Mouse (Mus musculus): ENCODE results near the gene Gla. TPM values are rescaled to one million over a fixed set of nuclear protein-coding genes. Genes with fewer than 3 reads are reported as not detected.

The Gla gene
- 1 to 10 TPM; 3.1 to 5.2 (median 3.5) TPM for polyA plus RNA-seq (2017; shearing (Covaris generic))

DNA sequence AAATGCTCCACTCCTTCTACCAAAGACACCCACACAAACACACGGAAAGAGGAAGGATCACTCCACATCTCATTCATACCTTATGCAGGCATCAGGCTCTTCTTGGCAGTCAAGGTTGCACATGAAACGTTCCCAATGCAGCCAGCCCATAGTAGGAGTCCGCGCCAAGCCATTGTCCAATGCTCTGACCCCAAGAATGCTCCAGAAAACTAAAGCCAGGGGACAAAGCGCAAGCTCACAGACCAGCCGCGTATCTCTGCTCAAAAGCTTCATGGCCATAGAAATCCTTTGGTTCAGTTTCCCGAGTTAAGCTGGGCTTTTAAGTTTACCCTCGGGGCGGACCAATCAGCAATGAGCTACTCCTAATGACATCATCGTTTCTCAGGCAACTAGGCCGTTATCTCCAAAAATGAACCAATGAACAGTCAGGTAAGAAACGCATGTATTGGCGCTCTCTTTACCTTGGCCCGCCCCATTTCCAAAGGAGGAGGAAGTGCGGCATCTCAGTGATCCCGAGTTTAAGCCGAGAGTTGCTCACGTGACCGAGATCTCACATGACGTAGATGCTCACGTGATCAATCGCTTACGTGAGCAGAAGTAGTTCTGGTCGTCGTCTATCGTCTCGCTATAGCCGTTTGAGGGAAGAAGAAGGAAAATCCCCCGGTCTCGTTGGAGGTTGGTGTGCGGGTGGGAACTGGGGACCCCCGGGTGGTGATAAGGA is at the start of gene Gla, which contains the start of gene Hnrnph2:
TSS of gene Gla (minus strand) at position 467 of the 721 bp plus-strand sequence.
TSS of gene Hnrnph2 (plus strand) at position 521 of the 721 bp plus-strand sequence.
- peak; percentile 92 for ATAC-seq

DNA sequence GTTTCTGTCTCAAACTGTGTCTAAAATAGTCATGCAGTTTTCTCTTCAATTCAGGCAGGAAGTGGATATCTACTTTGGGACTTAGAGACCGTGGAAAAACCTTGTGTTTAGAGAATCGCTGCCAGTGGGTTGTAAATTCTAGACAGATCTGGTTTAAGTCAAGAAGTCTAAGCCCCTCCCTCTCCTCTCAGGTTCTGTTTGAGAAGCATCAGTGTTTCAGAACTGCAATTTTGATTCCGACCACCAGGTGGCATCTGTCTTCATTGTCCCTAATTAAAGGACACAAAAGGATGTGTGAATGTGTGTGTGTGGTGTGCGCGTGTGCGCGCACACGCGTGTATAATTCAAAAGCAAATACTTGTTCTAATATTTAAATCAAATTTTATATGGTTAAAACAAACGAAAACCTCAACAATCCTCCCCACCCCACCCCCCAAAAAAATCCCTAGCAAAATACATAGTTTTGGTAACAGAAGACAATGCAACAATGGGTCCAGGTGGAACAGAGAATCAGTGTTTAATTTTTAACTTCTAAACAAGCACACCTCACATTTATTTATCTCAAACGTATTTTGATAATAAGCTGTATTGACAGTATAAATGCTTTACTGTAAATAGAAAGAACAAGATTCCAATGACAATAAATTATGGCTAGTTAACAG is 47.2 kb upstream of the Gla start:
- ATAC-seq: peak; percentile 86

DNA sequence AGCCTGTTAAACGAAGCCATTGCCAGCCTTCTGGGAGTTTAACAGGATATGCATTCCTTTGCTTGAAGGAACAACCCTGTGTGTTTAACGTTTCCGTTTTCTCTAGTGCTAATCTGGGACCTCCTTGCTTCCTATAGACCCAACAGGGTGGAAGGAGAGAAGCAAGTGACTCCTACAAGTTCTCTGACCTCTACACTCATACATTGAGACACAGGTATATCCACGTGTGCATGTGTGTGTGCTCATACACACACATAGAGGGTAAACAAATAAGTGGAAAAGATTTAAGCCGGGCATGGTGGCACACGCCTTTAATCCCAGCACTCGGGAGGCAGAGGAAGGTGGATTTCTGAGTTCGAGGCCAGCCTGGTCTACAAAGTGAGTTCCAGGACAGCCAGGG is 46.5 kb upstream of the Gla start:
- ATAC-seq: no peak

GRCm38 (mm10) chrX:134646338-134646737 is 45.4 kb upstream of the Gla start:
- no peak for ATAC-seq

DNA sequence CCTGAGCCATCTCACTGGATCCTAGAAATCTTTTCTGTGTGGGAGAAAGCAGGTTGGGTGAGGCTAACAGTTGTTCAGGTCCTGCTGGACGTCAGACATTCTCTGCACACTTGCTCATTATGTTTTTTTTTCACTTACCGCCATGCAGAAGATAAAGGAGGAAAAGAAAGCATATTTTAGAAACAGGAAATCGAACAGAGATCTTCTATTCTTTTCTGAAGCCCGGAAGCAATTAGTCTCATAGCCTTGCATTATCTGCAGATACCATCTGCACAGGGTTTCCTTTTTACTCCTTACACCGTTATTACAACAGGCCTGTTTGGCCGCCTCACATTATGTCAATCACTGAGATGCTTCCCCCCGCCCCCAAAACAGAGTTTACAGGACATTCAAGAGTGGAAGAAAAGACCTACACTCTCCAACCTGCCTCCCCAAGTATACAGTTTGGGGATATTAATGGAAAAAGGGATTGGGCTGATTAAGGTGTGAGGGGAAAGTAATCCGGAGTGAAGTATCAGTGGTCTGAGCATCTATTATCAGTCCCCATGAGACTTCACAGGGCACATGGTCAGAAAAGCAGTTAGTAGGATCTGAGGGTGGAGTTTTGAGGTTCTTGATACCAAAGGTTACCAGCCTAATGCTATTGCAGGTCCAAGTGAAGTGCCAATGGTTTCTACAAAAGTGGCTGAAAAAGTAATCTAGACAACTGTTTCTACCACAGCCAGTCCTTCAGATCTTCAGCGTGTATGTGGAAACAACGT is 40.3 kb upstream of the Gla start:
- peak; percentile 93 for ATAC-seq

DNA sequence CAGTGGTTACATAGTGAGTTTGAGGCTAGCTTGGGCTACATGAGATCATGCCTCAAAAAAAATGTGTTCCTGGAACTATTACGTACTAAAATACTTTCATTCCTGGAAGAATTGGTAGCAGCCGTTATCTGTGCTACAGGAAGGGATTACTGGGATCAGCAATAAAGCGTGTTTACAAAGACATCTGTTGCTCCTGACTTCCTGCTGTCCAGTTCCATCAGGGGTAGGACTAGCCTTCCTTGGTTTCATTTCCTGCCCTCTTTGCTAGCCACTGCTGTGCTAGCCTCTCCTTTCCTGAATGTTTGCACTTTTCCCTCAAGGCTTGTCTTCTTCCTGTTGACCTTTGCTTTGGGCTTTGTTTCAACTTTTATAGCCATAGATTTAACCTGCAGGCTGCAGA is 34.9 kb upstream of the Gla start:
- ATAC-seq: no peak

DNA sequence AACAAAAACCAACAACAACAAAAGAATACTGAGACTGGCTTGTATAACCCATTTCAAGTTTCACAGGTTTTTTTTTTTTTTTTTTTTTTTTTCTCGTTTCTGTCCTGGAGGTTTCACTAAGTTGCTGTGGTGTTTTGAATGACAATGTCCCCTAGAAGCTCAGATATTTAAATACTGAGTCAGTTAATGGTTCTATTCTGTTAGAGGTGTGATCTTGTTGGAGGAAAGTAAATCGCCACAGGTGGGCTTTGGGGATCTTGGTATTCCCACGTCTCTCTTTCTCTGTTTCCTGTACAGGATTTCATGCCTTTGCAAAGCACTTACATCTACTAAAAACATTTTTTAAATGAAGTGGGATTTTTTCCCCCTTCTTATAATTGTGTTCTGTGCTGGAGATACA is 34.2 kb upstream of the Gla start:
- ATAC-seq: no peak

GRCm38 (mm10) chrX:134632710-134633109 is 31.8 kb upstream of the Gla start:
- no peak for ATAC-seq

DNA sequence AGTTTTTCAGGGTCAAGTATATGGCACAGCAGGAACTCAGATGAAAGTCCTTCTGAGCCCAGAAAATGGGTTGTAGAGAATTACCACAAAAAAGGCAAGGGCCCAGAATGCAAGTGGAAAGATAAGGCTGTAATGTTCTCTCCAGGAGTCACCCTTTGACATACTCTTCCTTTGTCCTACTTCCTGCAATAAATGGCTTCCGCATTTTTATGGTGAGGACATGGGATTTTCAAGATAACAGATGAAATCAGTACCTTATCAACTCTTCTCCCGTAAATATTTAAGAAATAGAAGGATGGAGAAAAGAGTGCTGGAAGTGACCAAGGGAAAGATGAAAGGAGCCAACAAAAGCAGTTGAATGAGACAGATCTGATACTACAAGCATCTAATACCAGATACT is 27.3 kb upstream of the Gla start:
- ATAC-seq: no peak

DNA sequence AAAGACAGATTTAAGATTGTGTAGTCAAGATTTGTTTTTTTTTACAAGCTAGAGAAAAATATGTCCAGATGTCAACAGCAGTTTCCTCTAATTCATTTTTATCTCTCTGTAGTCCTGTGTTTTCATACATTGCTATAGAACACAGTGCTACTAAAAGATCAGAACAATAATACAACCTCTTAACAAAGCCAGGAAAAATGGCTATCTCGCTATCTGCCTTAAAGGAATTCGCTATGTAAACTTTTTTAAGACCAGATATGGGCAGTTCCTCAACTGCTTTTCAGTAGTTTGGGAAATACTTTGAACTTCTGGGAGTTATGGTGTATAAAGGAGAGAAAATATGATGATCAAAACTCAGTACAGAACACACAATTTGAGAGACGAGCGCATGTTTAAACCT is 22.4 kb upstream of the Gla start:
- no peak for ATAC-seq

GRCm38 (mm10) chrX:134621685-134622084 is 20.8 kb upstream of the Gla start:
- no peak for ATAC-seq

GRCm38 (mm10) chrX:134620254-134620865 is 19.4 kb upstream of the Gla start:
- ATAC-seq: no peak

GRCm38 (mm10) chrX:134619695-134620094 is 18.8 kb upstream of the Gla start:
- ATAC-seq: no peak

GRCm38 (mm10) chrX:134614306-134614705 is 13.4 kb upstream of the Gla start:
- ATAC-seq: no peak

GRCm38 (mm10) chrX:134612285-134612959 is 11.5 kb upstream of the Gla start:
- peak; percentile 27 for ATAC-seq

DNA sequence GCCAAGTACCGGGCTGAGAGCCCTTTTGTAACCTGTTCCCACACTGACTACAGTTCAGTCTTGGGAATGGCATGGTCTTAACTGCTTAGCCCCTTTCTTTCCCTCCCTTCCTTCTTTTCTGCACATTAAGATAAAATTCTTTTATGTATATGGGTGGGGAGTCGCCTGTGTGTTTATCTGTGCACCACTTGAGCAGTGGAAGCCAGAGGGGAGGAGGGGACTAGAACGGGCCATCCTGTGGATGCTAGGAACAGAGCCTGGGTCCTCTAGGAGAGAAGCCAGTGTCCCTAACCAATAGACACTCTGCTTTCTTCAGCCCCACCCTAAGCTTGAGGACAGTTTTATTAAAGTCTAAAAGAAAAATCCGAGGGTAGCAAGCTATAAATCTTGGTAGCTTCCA is 10.1 kb upstream of the Gla start:
- no peak for ATAC-seq

- peak; percentile 85 for ATAC-seq
Measured at GRCm38 (mm10) chrX:134609472-134609871, 8.5 kb upstream of the Gla start.

DNA sequence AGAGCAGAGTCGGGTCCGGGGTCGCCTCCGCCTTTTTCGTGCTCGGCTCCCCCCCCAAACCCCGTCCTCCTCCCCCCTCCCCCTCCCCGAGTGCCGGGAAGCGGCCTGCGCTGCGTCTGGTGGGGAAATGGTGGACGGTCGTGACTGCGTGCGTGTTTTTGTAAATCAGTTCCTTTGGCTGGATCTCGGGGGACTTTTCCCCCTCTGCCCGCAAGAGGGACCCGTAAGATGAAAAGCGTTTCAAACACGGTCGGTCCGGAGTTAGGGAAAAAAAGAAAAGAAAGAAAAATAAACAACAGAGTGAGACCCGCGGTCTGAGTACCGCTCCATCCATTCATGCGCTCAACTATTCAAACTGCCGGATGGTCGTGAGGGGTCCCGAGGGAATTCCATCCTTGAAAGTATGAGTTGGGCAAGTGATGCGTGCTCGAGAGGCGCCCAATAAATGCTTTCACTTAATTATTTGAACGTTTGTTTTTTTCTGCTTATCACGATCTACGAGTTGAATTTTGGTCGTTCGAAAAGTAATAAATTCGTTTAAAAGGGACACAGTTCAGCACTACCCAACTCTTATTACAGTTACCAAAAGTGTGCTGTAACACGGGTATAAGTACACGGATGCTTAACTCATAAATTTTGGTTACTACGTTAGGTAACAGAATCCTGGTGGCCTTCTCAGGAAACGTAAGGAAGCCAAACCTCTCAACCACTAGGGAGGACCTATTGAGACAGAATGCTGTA is 625 bp upstream of the Gla start:
- ATAC-seq: peak; percentile 32

DNA sequence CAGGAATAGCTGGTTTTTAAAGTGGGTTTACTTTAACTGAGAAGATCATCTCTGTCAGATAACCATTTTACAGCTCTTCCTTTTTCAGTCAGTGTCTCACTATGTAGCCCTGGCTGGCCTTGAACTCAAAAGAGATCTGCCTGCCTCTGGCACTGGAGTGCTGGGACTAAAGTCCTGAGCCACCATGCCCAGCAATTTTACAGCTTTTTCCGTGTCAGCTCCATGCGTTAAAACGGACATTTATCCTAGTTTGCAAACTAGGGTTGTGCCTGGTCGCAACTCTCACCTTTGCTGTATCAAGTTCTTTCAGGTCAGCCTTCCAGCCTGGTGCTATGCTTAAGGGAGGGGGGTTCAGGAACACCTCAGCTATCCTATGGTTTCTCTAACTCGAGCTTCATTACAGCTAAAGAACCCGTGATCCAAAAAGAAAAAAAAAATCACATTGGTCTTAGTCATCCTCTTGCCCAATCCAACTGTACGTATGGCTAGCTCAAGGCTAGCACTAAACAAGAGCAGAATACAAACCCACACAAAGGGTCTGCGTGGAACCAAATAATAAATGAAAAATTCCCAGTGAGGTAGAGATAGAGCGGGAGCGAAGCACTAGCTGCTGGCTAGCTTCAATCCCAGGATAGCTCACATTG is 881 bp downstream of the Gla start:
- ATAC-seq: no peak

- no peak for ATAC-seq
Measured at GRCm38 (mm10) chrX:134589836-134590235, 11.1 kb downstream of the Gla start.

- no peak for ATAC-seq
Measured at GRCm38 (mm10) chrX:134588997-134589396, 11.9 kb downstream of the Gla start.

Data from inflammation-experienced regulatory T-cells, adult 6 months (primary cell).